Mouse (Mus musculus) embryonic fibroblast, embryonic 13.5 days (primary cell): ENCODE measurements around the gene Bend5.

Experiments
- CTCF ChIP-seq: IDR thresholded peaks from 2 replicates; pipeline ENCODE4 v1.5.1; 2011; ENCODE audit warnings: mild to moderate bottlenecking, control low read depth, low read length, moderate library complexity, borderline replicate concordance; ENCODE audit not compliant: insufficient read depth
- POLR2A ChIP-seq: IDR thresholded peaks from 2 replicates; pipeline ENCODE4 v1.6.1; 2011; ENCODE audit warnings: low read depth, mild to moderate bottlenecking, control low read depth, low read length, moderate library complexity

- TF ChIP-seq CTCF (no peak), POLR2A (no peak)
Measured at GRCm38 (mm10) chr4:111453275-111453674, 38.5 kb downstream of the Bend5 start.
